Mouse (Mus musculus): ENCODE results near the gene Serpina3c. TPM values are rescaled to one million over a fixed set of nuclear protein-coding genes. Genes with fewer than 3 reads are reported as not detected.
"Not testable (repeated sequence)": the region's sequence is repeated elsewhere in the genome, so short reads cannot be mapped to it uniquely, and the experiment has no call there.

Gene Serpina3c
- total and polyA plus RNA-seq, 3 experiments = 0.05 TPM; not detected in 2

GRCm38 (mm10) chr12:104125021-104125560, 28.6 kb downstream of the Serpina3c start:
- Histone ChIP-seq H3K4me3 (ENCODE audit: low read depth, low read length) (no peak overlapping the region), H3K4me1 (ENCODE audit: insufficient read depth, low read depth, low read length) (no peaks in the 10 kb centered on the region), H3K27me3 (ENCODE audit: insufficient read depth, low read length) (no peaks in the 10 kb centered on the region), H3K36me3 (replicated peaks) (no peaks in the 10 kb centered on the region), H3K9me3 (replicated peaks) (peaks cover 76% of the 10 kb centered on the region)
- TF ChIP-seq GATA2 (IDR thresholded peaks at IDR 0.05; ENCODE audit: borderline replicate concordance, low read depth, low read length) (no peak), TAL1 (conservative IDR thresholded peaks at IDR 0.05; ENCODE audit: low read depth, low read length) (no peak), POLR2AphosphoS5 (IDR thresholded peaks at IDR 0.05; ENCODE audit: insufficient replicate concordance, low read depth, low read length) (no peak), CTCF (IDR thresholded peaks at IDR 0.05; ENCODE audit: low read depth, low read length) (no peak), GATA1 (IDR thresholded peaks at IDR 0.05; ENCODE audit: borderline replicate concordance, low read length) (no peak)
- ATAC-seq (ENCODE audit: extremely low read depth, insufficient number of reproducible peaks, low FRiP score, poor library complexity, severe bottlenecking) = no peak
- DNase-seq (ENCODE audit: low spot score) = no peak

DNA sequence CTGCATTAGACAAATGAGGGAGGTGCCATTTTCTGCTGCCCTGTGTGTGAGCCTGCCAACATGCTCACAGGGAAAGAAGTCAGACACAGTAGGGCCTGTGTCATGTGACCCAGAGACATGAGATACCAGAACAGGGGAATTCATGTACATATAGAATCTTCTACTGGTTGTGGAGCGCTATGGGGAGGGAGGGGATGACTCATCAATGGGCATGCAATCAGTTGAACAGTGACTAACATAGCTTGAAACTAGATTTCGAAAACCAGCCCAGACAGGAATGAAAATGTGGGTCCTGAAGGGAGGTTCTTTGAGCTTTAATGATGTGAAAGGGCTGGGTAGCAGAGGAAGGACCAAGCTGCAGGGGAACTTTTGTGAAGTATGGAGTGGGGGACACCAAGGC, 29.7 kb downstream of the Serpina3c start:
- H3K4me3 ChIP-seq (ENCODE audit: low read depth, low read length) = no peak overlapping the region
- DNase-seq (ENCODE audit: low spot score) (no peak), ATAC-seq (ENCODE audit: extremely low read depth, insufficient number of reproducible peaks, low FRiP score, poor library complexity, severe bottlenecking) (no peak)
- no peaks in the 10 kb centered on the region for H3K36me3 ChIP-seq (replicated peaks)
- H3K27me3 ChIP-seq (ENCODE audit: insufficient read depth, low read length) = no peaks in the 10 kb centered on the region
- TF ChIP-seq GATA1 (IDR thresholded peaks at IDR 0.05; ENCODE audit: borderline replicate concordance, low read length) (no peak), GATA2 (IDR thresholded peaks at IDR 0.05; ENCODE audit: borderline replicate concordance, low read depth, low read length) (no peak)
- H3K4me1 ChIP-seq (ENCODE audit: insufficient read depth, low read depth, low read length) = no peaks in the 10 kb centered on the region
- H3K9me3 ChIP-seq (replicated peaks) = peaks cover 73% of the 10 kb centered on the region

- Histone ChIP-seq H3K27me3 (ENCODE audit: insufficient read depth, low read length) (no peaks in the 10 kb centered on the region), H3K9me3 (replicated peaks) (peaks cover 71% of the 10 kb centered on the region), H3K4me1 (ENCODE audit: insufficient read depth, low read depth, low read length) (no peaks in the 10 kb centered on the region), H3K4me3 (ENCODE audit: low read depth, low read length) (no peak overlapping the region), H3K36me3 (replicated peaks) (no peaks in the 10 kb centered on the region)
- ATAC-seq (ENCODE audit: extremely low read depth, insufficient number of reproducible peaks, low FRiP score, poor library complexity, severe bottlenecking) (no peak), DNase-seq (ENCODE audit: low spot score) (no peak)
- no peak for TF ChIP-seq POLR2AphosphoS5 (IDR thresholded peaks at IDR 0.05; ENCODE audit: insufficient replicate concordance, low read depth, low read length)
- no peak for TF ChIP-seq GATA2 (IDR thresholded peaks at IDR 0.05; ENCODE audit: borderline replicate concordance, low read depth, low read length)
- TF ChIP-seq GATA1 (IDR thresholded peaks at IDR 0.05; ENCODE audit: borderline replicate concordance, low read length) = no peak
- TF ChIP-seq TAL1 (conservative IDR thresholded peaks at IDR 0.05; ENCODE audit: low read depth, low read length) = no peak
- TF ChIP-seq CTCF (IDR thresholded peaks at IDR 0.05; ENCODE audit: low read depth, low read length) = no peak
These were observed 30.6 kb downstream of the Serpina3c start for GRCm38 (mm10) chr12:104123097-104123496.

DNA sequence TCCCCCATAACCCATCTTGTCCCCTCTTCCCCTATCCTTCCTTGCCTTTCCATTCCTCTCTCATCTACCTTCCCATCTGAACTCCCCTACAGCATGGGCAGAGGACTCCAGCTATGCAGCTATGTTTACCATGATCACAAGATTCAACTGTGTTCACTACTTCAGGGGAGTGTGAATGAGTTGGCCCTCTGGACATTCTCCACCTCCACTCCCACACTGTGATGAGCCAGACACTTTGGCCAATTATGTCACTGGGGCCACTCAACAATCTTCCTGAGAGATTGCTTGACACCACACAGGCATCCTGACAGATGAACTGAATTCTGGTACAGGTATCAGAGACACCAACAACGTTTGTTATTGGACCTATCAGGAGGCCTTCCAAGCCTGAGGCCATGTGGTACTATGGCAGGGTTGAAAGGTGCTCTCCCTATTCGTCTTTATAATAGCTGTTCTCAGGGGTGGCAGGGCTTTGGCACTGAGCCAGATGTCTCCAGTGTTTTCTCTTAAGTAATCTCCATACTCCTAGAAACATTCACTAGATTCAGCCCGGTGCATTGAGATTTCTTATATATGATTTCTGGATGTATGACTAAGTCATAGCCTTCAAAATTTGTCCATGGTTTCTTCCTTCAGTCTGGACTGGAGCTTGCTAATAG, 38.6 kb downstream of the Serpina3c start:
- Histone ChIP-seq H3K27me3 (ENCODE audit: insufficient read depth, low read length) (no peaks in the 10 kb centered on the region), H3K4me1 (ENCODE audit: insufficient read depth, low read depth, low read length) (no peaks in the 10 kb centered on the region), H3K36me3 (replicated peaks) (no peaks in the 10 kb centered on the region), H3K9me3 (replicated peaks) (peaks cover 63% of the 10 kb centered on the region), H3K4me3 (ENCODE audit: low read depth, low read length) (no peak overlapping the region; the same call in 1 of the 2 replicates)
- no peak for ATAC-seq (ENCODE audit: extremely low read depth, insufficient number of reproducible peaks, low FRiP score, poor library complexity, severe bottlenecking)
- no peak for DNase-seq (ENCODE audit: low spot score)
- TF ChIP-seq TAL1 (conservative IDR thresholded peaks at IDR 0.05; ENCODE audit: low read depth, low read length) (no peak), GATA1 (IDR thresholded peaks at IDR 0.05; ENCODE audit: borderline replicate concordance, low read length) (no peak), CTCF (IDR thresholded peaks at IDR 0.05; ENCODE audit: low read depth, low read length) (no peak), GATA2 (IDR thresholded peaks at IDR 0.05; ENCODE audit: borderline replicate concordance, low read depth, low read length) (no peak), POLR2AphosphoS5 (IDR thresholded peaks at IDR 0.05; ENCODE audit: insufficient replicate concordance, low read depth, low read length) (no peak)

DNA sequence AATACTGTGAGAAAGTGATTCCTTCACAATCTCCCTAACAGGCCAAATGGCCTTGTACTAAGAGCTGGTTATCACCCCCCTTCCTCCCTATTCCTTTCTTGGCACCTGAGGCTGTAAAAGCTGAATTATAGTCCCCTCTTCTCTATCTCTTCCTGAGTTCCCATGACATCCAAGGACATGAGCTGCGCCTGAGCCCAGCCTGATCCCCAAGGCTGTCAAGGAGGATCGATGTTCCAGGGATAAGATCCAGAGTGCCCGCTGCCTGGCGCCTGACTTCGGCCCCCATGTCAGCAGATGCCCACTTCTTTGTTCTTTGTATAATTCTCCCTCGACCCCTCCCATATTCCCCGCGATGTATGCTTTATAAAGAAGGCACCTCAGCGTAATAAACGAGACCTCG, 41.3 kb downstream of the Serpina3c start, which contains the start of gene Serpina3a:
Gene Serpina3a, plus strand, starts transcription at position 392 of the 400 bp plus-strand sequence.
- H3K9me3 ChIP-seq (replicated peaks) = peaks cover 65% of the 10 kb centered on the region
- not testable (repeated sequence) for DNase-seq (ENCODE audit: low spot score); H3K27me3 ChIP-seq (ENCODE audit: insufficient read depth, low read length); H3K36me3 ChIP-seq (replicated peaks); H3K4me3 ChIP-seq (ENCODE audit: low read depth, low read length); H3K4me1 ChIP-seq (ENCODE audit: insufficient read depth, low read depth, low read length); ATAC-seq (ENCODE audit: extremely low read depth, insufficient number of reproducible peaks, low FRiP score, poor library complexity, severe bottlenecking)

DNA sequence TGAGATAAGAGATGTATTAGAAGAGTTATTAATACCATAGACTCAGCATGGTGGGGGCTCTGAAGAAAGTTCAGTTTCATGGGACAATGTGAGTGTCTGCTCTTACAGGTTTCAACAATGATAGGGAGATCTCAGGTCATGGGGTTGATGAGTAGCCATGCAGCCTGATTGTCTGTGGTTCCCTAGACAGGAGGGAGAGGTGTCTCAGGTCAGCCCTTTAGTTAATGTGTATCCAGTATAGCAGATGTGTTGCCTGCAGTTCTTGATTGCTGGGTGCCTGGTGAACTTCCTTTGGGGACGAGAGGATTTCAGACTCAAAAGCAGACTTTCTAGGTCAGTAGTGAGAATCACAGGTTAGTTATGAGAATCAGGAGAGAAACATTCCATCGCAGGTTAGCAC, 45.2 kb downstream of the Serpina3c start:
- no peaks in the 10 kb centered on the region for H3K4me1 ChIP-seq (ENCODE audit: insufficient read depth, low read depth, low read length)
- TF ChIP-seq GATA1 (IDR thresholded peaks at IDR 0.05; ENCODE audit: borderline replicate concordance, low read length) = no peak
- DNase-seq (ENCODE audit: low spot score) = no peak
- H3K36me3 ChIP-seq (replicated peaks) = no peaks in the 10 kb centered on the region
- no peak for ATAC-seq (ENCODE audit: extremely low read depth, insufficient number of reproducible peaks, low FRiP score, poor library complexity, severe bottlenecking)
- no peak overlapping the region for H3K4me3 ChIP-seq (ENCODE audit: low read depth, low read length)
- no peaks in the 10 kb centered on the region for H3K27me3 ChIP-seq (ENCODE audit: insufficient read depth, low read length)
- peaks cover 52% of the 10 kb centered on the region for H3K9me3 ChIP-seq (replicated peaks)

GRCm38 (mm10) chr12:104106919-104107318, 46.8 kb downstream of the Serpina3c start:
- H3K36me3 ChIP-seq (replicated peaks) = no peaks in the 10 kb centered on the region
- DNase-seq (ENCODE audit: low spot score) (no peak), ATAC-seq (ENCODE audit: extremely low read depth, insufficient number of reproducible peaks, low FRiP score, poor library complexity, severe bottlenecking) (no peak)
- no peaks in the 10 kb centered on the region for H3K4me1 ChIP-seq (ENCODE audit: insufficient read depth, low read depth, low read length)
- TF ChIP-seq TAL1 (conservative IDR thresholded peaks at IDR 0.05; ENCODE audit: low read depth, low read length) (no peak), POLR2AphosphoS5 (IDR thresholded peaks at IDR 0.05; ENCODE audit: insufficient replicate concordance, low read depth, low read length) (no peak), CTCF (IDR thresholded peaks at IDR 0.05; ENCODE audit: low read depth, low read length) (no peak), GATA1 (IDR thresholded peaks at IDR 0.05; ENCODE audit: borderline replicate concordance, low read length) (no peak), GATA2 (IDR thresholded peaks at IDR 0.05; ENCODE audit: borderline replicate concordance, low read depth, low read length) (no peak)
- no peaks in the 10 kb centered on the region for H3K27me3 ChIP-seq (ENCODE audit: insufficient read depth, low read length)
- H3K9me3 ChIP-seq (replicated peaks) = peaks cover 65% of the 10 kb centered on the region
- no peak overlapping the region for H3K4me3 ChIP-seq (ENCODE audit: low read depth, low read length)
